Mouse (Mus musculus) kidney, embryonic 15.5 days (tissue): ENCODE data around the gene Scarb1. TPM values are rescaled to one million over a fixed set of nuclear protein-coding genes. Genes with fewer than 3 reads are reported as not detected.

Source experiments
- ATAC-seq: fragments of 200-750 bp; cut with Nextera tagmentation; replicated peaks from 2 replicates; pipeline ENCODE4 v1.8.0; 2017; ENCODE audit warnings: moderate TSS enrichment; ENCODE audit not compliant: low FRiP score
- H3K27ac ChIP-seq: fragments of 300-500 bp; sonication (generic); 2 replicates; pipeline ENCODE4 v1.5.1; 2015; ENCODE audit warnings: mild to moderate bottlenecking, inconsistent platforms
- H3K27me3 ChIP-seq: fragments of 300-500 bp; sonication (generic); 2 replicates; pipeline ENCODE4 v1.6.1; 2015; ENCODE audit warnings: inconsistent platforms
- H3K36me3 ChIP-seq: fragments of 300-500 bp; sonication (generic); 2 replicates; pipeline ENCODE4 v1.6.1; 2015; ENCODE audit warnings: inconsistent platforms
- H3K4me1 ChIP-seq: fragments of 300-500 bp; sonication (generic); 2 replicates; pipeline ENCODE4 v1.6.1; 2015; ENCODE audit warnings: inconsistent platforms
- H3K4me2 ChIP-seq: fragments of 300-500 bp; sonication (generic); 2 replicates; pipeline ENCODE4 v1.6.1; 2015; ENCODE audit warnings: moderate library complexity, mild to moderate bottlenecking, inconsistent platforms
- H3K4me3 ChIP-seq: fragments of 300-500 bp; sonication (generic); replicated peaks from 2 replicates; pipeline ENCODE4 v1.5.1; 2015; ENCODE audit warnings: mild to moderate bottlenecking, inconsistent platforms
- H3K9ac ChIP-seq: fragments of 300-500 bp; sonication (generic); 2 replicates; pipeline ENCODE4 v1.6.1; 2015; ENCODE audit warnings: mild to moderate bottlenecking, inconsistent platforms
- H3K9me3 ChIP-seq: fragments of 300-500 bp; sonication (generic); replicated peaks from 2 replicates; pipeline ENCODE4 v1.6.1; 2016; ENCODE audit warnings: inconsistent platforms
- WGBS: fragments of 180-500 bp; shearing (Covaris S2); methylation state at CpG from one replicate; pipeline ENCODE4 v1.1.7; 2015; ENCODE audit warnings: mixed read lengths; 5-methylcytosine and 5-hydroxymethylcytosine counted together
- polyA plus RNA-seq: library from polyadenylated mRNA; unstranded; fragments of >200 nt; fragmentation: Nextera tagmentation; extraction: Ambion mirVana; gene quantifications from 2 replicates; pipeline ENCODE4 v1.2.1, GENCODE M21; 2015

Gene Scarb1
- polyA plus RNA-seq, 1 experiment from 2014 or later: 97.9 TPM

DNA sequence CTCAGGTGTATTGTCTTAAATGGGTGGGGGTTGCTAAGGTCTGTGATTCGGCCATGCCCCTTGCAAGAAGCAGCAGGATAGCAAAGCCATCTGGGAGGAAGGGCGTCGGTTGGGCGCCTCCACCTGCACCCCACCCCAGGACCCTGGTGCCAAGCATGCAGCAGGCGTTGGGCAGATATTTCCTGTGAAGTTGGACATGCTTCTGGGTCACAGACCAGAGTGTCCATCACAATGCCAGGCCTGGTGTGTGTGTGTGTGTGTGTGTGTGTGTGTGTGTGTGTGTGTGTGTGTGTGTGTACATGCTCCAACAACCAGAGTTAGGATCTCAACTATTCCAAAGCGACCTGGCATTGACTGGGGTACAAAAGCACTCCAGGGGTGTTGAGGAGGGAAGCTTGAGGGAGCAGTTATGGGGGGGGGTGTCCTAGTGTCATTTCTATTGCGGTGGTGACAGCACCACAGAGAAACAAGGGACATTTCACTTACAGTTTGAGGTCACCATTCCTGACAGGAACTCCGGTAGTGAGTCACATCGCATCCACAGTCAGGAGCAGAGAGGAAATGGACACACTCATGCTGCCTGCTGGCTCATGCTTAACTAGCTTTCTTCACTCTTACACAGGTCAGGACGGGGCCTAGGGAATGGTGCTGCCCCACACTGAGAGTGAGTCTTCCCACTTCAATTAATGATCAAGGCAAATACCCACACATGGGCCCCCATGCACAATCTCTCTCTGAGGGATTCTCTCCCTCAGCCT is 68.5 kb downstream of the Scarb1 start:
- 75% methylated on average over 10 of the region's 10 CpGs for WGBS
- ATAC-seq: no peak
- H3K4me3 ChIP-seq: no peak overlapping the region

DNA sequence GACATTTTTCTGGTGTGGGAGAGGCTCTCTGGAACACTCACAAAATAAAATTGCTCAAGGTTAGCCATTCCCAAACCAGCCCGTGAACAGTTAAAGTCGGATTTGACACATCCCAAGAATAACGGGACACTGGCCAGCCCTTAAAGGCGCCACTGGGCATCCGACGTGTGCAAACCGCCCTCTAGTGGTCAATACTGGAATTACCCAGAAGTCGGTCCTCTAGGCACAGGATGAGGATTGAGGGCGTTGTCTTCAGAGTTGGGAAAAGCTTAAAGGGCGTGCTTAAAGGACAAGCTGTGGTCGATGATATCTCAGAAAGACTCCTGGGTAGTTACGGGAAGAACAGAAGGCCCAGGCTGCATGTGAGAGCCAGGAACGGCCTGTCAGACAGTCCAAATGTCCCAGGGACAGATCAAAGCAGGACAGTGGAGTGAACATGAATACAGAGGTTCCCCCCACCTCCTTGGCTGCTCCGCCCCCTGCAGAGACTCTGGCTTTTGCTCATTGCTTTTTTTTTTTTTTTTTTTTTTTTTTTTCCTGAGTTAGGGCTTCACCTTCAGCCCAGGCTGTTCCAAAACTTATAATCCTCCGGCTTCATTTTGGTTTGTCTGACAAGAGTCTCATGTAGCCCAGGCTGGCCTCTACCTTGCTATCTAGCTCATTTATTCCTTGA is 69.2 kb downstream of the Scarb1 start:
- Histone ChIP-seq H3K9me3 (no peaks in the 10 kb centered on the region), H3K4me2 (peak overlapping the region; percentile 10; the same call in 1 of the 2 replicates), H3K4me3 (no peak overlapping the region), H3K4me1 (peaks cover 29% of the 10 kb centered on the region), H3K27ac (no peak overlapping the region), H3K27me3 (peaks cover 9% of the 10 kb centered on the region; the same call in 1 of the 2 replicates), H3K36me3 (peaks cover 1% of the 10 kb centered on the region), H3K9ac (no peak overlapping the region)
- 0 out of 2 replicates have a peak, but pooled peaks have one; percentile 17 for ATAC-seq
- WGBS: 9% methylated on average over 15 of the region's 15 CpGs

More for the DNA sequence above, 68.5 kb downstream of the Scarb1 start:
- Histone ChIP-seq H3K4me2 (no peak overlapping the region), H3K27me3 (peaks cover 9% of the 10 kb centered on the region; the same call in 1 of the 2 replicates), H3K36me3 (peaks cover 8% of the 10 kb centered on the region), H3K9ac (no peak overlapping the region), H3K9me3 (no peaks in the 10 kb centered on the region), H3K4me1 (peaks cover 22% of the 10 kb centered on the region), H3K27ac (no peak overlapping the region)

DNA sequence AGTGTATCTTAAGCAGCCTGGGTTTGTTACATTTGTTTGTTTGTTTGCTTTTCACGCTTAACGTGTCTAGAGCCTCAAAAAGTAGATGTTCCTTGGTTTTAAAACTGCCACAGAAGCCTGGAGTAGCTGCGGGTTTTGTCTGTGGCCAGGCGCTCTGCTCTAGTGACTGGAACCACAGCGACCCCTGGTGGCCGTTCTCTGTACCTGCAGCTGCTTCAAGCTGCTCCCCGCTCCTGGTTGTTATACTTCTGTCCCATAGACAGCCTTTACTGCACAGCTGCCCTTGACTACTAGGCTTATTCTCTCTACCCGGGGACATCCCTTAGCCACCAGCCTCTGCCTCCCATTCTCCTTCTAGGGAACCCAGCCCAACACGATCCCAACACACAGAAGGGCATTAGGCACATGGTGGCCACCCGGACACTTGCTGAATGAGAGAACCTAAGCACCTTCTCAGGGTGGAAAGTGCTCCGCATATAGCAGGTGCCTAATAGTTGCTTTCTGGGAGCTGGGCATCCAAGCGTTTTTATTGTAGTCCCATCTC is 70.2 kb downstream of the Scarb1 start:
- 16% methylated on average over 12 of the region's 12 CpGs for WGBS
- ATAC-seq: no peak
- no peak overlapping the region for H3K9ac ChIP-seq
- H3K27ac ChIP-seq: no peak overlapping the region
- H3K4me2 ChIP-seq: no peak overlapping the region
- H3K9me3 ChIP-seq: no peaks in the 10 kb centered on the region
- peaks cover 9% of the 10 kb centered on the region; the same call in 1 of the 2 replicates for H3K27me3 ChIP-seq
- H3K4me1 ChIP-seq: peaks cover 37% of the 10 kb centered on the region
- H3K4me3 ChIP-seq: no peak overlapping the region
- H3K36me3 ChIP-seq: no peaks in the 10 kb centered on the region

DNA sequence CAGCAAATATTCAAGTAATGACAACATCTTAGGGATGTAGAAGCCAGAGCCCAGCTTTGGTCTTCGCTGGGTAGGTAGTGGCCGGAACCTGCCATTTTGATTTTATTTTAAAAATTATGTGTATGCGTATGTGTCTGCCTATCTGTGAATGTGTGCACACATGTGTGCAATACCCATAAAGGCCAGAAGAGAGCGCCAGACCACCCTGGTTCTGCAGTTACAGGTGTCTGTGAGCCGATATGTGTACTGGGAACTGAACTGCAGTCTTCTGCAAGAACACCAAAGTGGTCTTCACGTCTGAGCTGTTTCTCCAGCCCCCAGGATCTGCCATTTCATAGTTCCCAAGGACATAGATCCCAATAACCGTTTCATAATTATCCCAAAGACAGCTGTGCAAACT is 71.1 kb downstream of the Scarb1 start:
- H3K36me3 ChIP-seq: no peaks in the 10 kb centered on the region
- WGBS: 89% methylated on average over 7 of the region's 7 CpGs
- H3K4me2 ChIP-seq: no peak overlapping the region
- no peak overlapping the region for H3K27ac ChIP-seq
- H3K9ac ChIP-seq: no peak overlapping the region
- no peak overlapping the region for H3K4me3 ChIP-seq
- peaks cover 45% of the 10 kb centered on the region for H3K4me1 ChIP-seq
- peaks cover 9% of the 10 kb centered on the region; the same call in 1 of the 2 replicates for H3K27me3 ChIP-seq
- no peak for ATAC-seq
- no peaks in the 10 kb centered on the region for H3K9me3 ChIP-seq

DNA sequence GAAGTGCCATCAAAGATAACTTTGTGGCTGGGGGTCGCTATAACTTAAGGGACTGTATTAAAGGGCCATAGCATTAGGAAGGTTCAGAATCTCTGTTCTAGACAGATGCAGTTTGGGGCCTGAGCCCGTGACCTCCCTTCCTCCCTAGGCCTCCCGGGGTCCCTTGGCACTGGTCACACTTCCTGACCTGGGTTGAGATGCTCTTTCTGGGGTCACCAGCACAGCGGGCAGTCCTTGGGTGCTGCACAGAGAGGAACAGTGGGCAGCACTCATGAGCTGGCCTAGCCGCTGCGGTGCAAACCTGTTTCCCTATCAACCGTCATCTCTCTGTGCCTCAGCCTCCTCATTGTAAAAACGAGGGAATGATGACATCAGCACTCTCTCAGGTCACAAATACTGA is 71.5 kb downstream of the Scarb1 start:
- WGBS: 86% methylated on average over 8 of the region's 8 CpGs
- no peak overlapping the region for H3K4me2 ChIP-seq

DNA sequence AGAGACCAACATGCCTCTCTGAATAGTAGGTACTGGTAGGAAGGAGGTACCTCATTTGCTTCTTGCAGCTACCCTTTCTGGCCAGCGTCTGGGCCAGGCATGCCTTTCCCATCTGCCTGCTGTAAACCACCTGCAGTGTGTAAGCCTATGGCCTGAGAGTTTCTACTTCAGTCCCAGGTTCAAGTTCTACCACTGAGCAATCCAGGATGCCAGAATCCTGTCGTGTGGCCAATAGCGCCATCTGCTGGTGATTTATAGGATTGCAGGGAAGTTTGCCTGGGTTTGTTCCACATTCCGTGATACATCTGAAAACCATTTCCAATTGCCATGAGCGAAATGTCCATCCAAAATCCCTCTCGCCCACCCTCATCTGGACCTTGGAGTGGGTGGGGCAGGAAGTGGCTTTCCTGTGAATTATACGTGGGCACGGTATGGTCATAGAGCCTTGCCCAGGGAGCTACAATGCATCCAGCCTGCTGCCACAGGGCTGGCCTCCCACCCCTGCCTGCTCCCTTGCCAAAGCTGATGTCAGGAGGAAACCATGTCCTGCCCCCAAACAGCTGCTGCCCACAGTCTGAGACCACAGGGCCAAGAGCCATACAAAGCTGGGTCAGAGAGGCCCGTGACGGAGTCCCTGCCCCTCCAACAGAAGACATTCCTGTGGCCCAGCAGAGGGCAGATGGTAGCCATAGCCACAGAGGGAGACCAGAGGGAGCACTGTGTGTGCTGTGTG is 72.7 kb downstream of the Scarb1 start:
- Histone ChIP-seq H3K4me2 (peak overlapping the region; percentile 52), H3K27me3 (peaks cover 9% of the 10 kb centered on the region; the same call in 1 of the 2 replicates), H3K27ac (no peak overlapping the region), H3K4me1 (peaks cover 47% of the 10 kb centered on the region), H3K9me3 (no peaks in the 10 kb centered on the region), H3K9ac (no peak overlapping the region), H3K4me3 (no peak overlapping the region), H3K36me3 (no peaks in the 10 kb centered on the region)
- ATAC-seq: no peak
- WGBS: 17% methylated on average over 10 of the region's 10 CpGs

More for the DNA sequence above, 71.5 kb downstream of the Scarb1 start:
- Histone ChIP-seq H3K4me1 (peaks cover 50% of the 10 kb centered on the region), H3K4me3 (no peak overlapping the region), H3K27me3 (peaks cover 9% of the 10 kb centered on the region; the same call in 1 of the 2 replicates), H3K27ac (no peak overlapping the region), H3K9ac (no peak overlapping the region), H3K9me3 (no peaks in the 10 kb centered on the region), H3K36me3 (no peaks in the 10 kb centered on the region)
- ATAC-seq: no peak

DNA sequence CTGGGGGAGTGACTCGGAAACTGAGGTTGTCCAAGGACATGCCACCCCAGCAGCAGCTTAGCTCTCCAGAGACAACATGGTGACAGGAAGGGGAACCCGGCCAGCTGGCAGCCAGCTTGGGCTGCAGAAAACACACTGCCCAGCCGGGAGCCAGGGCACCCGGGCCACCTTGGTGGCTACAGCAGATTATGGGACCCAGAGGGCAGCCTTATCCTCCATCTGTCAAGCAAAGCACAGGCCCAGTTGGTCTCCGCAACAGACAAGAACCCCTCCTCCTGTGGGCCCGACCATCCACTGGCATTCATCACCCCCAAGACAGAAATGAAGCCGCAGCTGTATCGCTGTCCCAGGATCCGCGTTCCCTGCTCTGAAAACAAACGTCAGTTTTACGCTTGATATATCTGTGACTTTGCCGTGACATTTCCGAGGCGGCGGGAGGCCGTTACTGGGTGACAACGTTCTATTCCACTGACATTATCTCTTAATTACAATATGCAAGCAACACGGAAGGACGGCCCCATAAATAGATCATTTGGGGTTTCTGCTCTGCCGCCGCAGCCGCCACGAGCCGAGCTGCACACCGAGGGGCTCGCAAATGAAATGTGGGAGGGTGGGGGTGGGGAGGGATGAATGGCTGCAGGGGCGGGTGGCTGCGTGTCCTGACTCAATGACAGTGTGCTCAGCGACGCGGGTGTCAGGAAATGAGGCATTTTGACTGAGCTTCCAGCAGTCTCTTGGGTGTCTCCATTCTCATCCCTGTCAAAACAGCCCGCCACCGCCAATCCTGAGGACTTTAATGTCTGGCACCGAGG is 73.5 kb downstream of the Scarb1 start:
- Histone ChIP-seq H3K4me1 (peaks cover 52% of the 10 kb centered on the region), H3K36me3 (no peaks in the 10 kb centered on the region), H3K27ac (no peak overlapping the region), H3K4me2 (peak overlapping the region; percentile 52), H3K9me3 (no peaks in the 10 kb centered on the region), H3K27me3 (peaks cover 9% of the 10 kb centered on the region; the same call in 1 of the 2 replicates), H3K9ac (no peak overlapping the region), H3K4me3 (0 out of 2 replicates have a peak overlapping the region, but pooled peaks have one; percentile 5)
- WGBS: 18% methylated on average over 35 of the region's 35 CpGs
- no peak for ATAC-seq

DNA sequence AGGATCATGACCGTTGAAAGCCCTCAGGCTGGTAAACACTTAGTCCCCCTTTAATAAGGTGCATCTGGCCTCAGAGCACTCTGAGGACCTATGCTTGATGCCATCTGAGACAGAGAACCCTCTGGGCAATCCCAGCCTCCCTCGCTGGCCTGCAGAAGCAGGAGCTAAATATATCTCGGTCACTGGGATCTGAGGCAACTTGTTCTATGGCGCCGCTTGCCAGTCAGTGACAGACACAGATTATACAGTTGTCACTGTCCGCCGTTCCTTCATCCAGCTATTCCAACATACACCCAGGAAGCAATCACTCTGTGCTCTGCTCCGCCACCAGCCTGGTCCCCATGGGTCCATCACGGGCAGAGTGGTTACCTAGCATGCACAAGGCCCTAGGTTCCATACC is 74.8 kb downstream of the Scarb1 start:
- peaks cover 50% of the 10 kb centered on the region for H3K4me1 ChIP-seq
- H3K4me3 ChIP-seq: no peak overlapping the region
- no peaks in the 10 kb centered on the region for H3K36me3 ChIP-seq
- no peak for ATAC-seq
- H3K9me3 ChIP-seq: no peaks in the 10 kb centered on the region
- 82% methylated on average over 9 of the region's 9 CpGs for WGBS
- peaks cover 10% of the 10 kb centered on the region; the same call in 1 of the 2 replicates for H3K27me3 ChIP-seq
- H3K27ac ChIP-seq: no peak overlapping the region
- H3K9ac ChIP-seq: no peak overlapping the region
- H3K4me2 ChIP-seq: no peak overlapping the region

DNA sequence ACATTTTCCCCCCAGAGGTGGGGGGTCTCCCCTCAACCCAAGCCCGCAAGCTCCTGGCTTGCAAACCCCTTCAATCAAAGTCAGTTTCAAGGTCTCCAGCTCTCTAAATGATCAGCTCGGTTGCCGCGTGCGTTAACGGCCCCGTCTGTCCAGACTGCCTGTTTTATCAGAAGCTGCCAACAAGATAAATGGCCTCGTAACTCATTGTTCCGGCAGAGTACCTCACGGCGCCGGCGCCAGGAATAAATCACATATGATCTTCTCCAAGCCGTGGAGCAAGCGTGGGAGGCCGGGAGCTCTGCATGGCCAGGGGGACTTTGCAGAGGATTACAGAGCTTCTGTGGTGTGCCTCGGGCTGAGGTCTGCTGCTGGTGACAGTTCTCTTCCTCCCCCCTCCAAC is 76.2 kb downstream of the Scarb1 start:
- Histone ChIP-seq H3K4me3 (no peak overlapping the region), H3K4me1 (peaks cover 47% of the 10 kb centered on the region), H3K9me3 (no peaks in the 10 kb centered on the region), H3K9ac (no peak overlapping the region), H3K27me3 (peaks cover 10% of the 10 kb centered on the region; the same call in 1 of the 2 replicates), H3K36me3 (no peaks in the 10 kb centered on the region), H3K4me2 (peak overlapping the region; percentile 36), H3K27ac (peak overlapping the region; percentile 56)
- 2% methylated on average over 17 of the region's 17 CpGs for WGBS
- ATAC-seq: peak; percentile 50

DNA sequence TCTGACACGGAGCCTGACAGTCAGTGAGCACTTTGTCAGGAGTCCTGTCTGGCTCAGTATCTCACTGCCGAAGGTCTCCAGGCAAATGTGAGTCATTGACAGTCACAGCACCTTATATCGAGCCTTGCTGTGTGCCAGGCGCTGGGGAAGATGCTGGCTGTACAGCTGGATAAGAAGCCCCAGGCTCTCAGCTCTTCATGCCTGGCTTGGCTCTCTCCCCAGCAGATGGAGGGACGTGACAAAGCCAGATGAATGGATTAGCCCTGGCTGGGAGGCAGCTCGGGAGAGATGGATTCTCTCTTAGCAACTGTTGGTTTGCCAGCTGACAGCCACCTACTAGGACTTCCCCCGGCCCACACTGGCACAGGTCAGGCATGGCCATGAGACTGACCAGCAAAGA is 78.3 kb downstream of the Scarb1 start:
- 48% methylated on average over 7 of the region's 7 CpGs for WGBS
- Histone ChIP-seq H3K4me2 (no peak overlapping the region), H3K27ac (no peak overlapping the region), H3K4me3 (no peak overlapping the region), H3K27me3 (0 out of 2 replicates have a peak, but pooled peaks cover 11% of the 10 kb centered on the region), H3K9ac (no peak overlapping the region), H3K9me3 (no peaks in the 10 kb centered on the region), H3K36me3 (no peaks in the 10 kb centered on the region), H3K4me1 (peaks cover 37% of the 10 kb centered on the region)
- no peak for ATAC-seq

DNA sequence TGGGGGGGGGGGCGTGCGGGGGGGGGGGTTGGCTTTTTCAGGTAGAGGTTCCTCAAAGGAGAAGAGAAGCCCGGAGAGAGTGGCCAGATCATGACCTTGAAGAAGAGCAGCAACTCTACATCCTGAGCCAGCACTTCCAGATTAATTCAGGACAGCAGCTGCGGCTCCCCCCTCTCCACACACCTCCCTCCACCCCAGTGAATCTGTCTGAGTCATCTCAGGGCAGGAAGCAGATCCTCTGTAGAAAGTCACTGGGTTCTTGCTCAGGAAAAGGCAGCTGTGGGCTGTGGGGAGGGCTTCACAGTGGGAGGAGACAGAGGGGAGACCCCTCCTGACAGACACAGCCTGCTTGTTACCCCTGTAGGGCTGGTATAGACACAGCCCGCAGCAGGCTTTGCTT is 87.0 kb downstream of the Scarb1 start:
- Histone ChIP-seq H3K9ac (no peak overlapping the region), H3K4me3 (no peak overlapping the region), H3K4me2 (no peak overlapping the region), H3K27me3 (no peaks in the 10 kb centered on the region), H3K4me1 (peaks cover 13% of the 10 kb centered on the region), H3K36me3 (no peaks in the 10 kb centered on the region), H3K27ac (no peak overlapping the region), H3K9me3 (no peaks in the 10 kb centered on the region)
- WGBS: 45% methylated on average over 5 of the region's 5 CpGs
- no peak for ATAC-seq
